Mouse (Mus musculus) cortical plate, adult 2 months (tissue): Measurements from ENCODE around the gene Lekr1. TPM values are rescaled to one million over a fixed set of nuclear protein-coding genes. Genes with fewer than 3 reads are reported as not detected.

Source experiments
- H3K27ac ChIP-seq: fragments of 200-500 bp; 2 replicates; pipeline ENCODE4 v1.5.1; 2012; ENCODE audit warnings: low read length, control low read depth, inconsistent platforms; ENCODE audit not compliant: insufficient read depth
- H3K4me1 ChIP-seq: fragments of 200-500 bp; 2 replicates; pipeline ENCODE4 v1.6.1; 2011; ENCODE audit warnings: low read length; ENCODE audit not compliant: control insufficient read depth, insufficient read depth
- H3K4me3 ChIP-seq: fragments of 200-500 bp; 2 replicates; pipeline ENCODE4 v1.5.1; 2011; ENCODE audit warnings: mild to moderate bottlenecking, low read length, control low read depth; ENCODE audit not compliant: insufficient read depth
- CTCF ChIP-seq: fragments of 200-500 bp; IDR thresholded peaks from 2 replicates; pipeline ENCODE4 v1.5.1; 2011; ENCODE audit warnings: mild to moderate bottlenecking, control low read depth, low read length; ENCODE audit not compliant: insufficient read depth; ENCODE audit errors: extremely low read depth
- POLR2A ChIP-seq: fragments of 200-500 bp; IDR thresholded peaks from 2 replicates; pipeline ENCODE4 v1.6.1; 2011; ENCODE audit warnings: mild to moderate bottlenecking, low read length, control low read depth; ENCODE audit not compliant: insufficient read depth; ENCODE audit errors: extremely low read depth
- polyA plus RNA-seq: library from polyadenylated mRNA; depleted of rRNA; stranded (reverse); fragments of >200 nt; gene quantifications from 2 replicates; pipeline ENCODE4 v1.2.3, GENCODE M21; 2012

The Lekr1 gene
- polyA plus RNA-seq, 1 experiment: 6.6 TPM

DNA sequence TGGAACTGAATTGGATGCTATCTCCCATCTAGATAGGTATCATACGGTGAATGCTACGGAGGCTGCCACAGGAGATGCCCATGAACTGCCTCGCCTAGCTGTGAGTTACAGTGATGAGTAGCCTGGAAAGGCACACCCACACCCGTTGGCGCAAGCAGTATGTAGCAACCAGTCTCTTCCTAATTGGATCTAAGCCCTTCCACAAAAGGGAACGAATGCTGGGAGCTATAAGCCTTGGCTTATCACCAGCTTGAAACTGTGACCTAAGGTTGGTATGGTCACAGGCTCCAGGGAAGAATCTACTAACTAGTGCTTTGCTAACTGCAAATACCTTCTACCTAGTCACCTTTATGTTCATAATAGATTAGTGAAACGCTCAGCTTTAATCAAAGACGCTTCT is 175.1 kb downstream of the Lekr1 start:
- no peak for TF ChIP-seq POLR2A
- TF ChIP-seq CTCF: no peak
- H3K27ac ChIP-seq: no peak overlapping the region
- no peaks in the 10 kb centered on the region for H3K4me1 ChIP-seq
- no peak overlapping the region for H3K4me3 ChIP-seq

DNA sequence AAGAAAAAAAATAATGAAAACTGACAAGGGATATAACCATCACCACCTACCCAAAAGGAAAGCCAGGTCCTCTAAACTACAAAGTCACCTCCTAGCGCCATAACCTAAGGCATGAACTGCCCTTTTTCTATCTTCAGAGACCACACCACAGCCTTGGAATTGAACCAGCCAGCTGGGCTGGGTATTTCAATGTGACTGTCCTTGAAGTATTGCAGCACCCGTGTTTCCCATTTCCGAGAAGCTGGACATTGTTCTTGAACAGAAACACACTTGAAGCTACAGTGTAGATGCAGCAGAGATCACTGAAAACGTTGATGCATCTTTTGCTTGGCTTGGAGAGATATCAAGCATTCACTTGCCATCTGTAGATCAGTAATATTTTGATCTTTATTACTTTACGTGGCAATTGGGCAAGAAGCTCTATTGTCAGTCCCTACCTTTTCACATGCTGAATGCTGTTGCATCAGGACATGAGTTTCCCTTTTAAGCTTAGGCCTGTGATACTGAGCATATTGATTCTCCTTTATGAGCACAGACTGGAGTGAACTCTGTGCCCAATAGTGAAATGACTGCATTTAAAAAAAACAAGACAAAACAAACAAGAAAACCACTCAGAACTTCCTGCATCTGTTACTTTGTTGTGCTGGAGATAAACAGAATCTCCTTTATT is 176.6 kb downstream of the Lekr1 start:
- Histone ChIP-seq H3K4me3 (no peak overlapping the region), H3K27ac (no peak overlapping the region), H3K4me1 (no peaks in the 10 kb centered on the region)
- TF ChIP-seq CTCF: no peak
- TF ChIP-seq POLR2A: no peak

- TF ChIP-seq POLR2A (no peak), CTCF (no peak)
- no peaks in the 10 kb centered on the region for H3K4me1 ChIP-seq
- H3K27ac ChIP-seq: no peak overlapping the region
- H3K4me3 ChIP-seq: no peak overlapping the region
These were observed 177.1 kb downstream of the Lekr1 start for GRCm38 (mm10) chr3:65843185-65843552.

DNA sequence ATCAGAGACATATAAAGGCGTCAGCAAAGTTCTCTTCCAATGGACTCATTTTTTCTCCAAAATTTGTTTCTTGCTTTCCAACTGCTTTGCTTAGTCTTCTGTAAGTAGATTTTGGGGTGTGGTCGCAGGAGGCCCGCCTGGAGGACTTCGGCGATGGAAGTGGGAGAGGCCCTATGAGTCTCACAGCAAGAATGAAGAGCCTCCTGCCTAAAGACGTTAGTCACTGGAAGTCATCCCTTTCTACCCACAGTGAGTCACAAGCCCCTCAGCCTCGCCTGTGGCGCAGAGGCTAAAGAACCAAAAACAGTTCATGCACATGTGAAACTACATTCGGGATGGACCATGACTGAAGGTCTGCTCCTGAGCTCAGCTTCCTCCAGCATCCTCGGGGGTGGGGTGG is 178.3 kb downstream of the Lekr1 start:
- no peaks in the 10 kb centered on the region for H3K4me1 ChIP-seq
- TF ChIP-seq CTCF (no peak), POLR2A (no peak)
- H3K27ac ChIP-seq: no peak overlapping the region
- no peak overlapping the region for H3K4me3 ChIP-seq

DNA sequence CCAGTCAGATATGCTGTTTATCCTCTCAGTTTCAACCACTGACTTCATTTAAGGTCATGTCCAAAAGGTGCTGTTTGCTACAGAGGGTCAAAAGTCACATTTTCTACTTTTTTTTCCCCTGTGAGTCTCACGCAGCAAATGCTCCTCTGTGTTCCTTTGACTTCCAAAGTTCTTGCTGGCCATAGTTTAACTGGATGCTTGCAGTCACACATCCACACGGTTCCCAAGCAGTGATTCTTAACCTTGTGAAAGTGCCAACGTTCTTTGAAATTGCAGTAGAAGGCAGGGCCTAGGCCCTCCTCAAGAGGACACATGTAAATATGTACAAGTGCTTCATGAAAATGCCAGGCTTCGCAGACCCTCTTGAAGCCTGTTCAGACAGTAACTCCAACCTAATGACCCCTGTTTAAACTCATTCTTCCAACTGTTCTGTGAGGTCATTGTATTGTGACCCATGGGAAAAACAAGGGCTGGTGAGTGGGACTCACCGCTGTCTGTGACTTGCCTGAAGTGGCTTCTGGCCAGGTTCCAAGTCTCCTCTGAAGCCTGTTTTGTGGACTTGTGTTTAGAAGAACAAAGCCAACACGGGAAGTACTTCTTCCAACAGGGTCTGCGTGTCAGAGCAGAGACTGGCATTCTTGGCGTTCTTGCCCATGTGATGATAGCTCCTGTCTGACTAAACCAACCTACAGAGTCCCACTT is 179.0 kb downstream of the Lekr1 start:
- no peaks in the 10 kb centered on the region for H3K4me1 ChIP-seq
- H3K27ac ChIP-seq: no peak overlapping the region
- no peak overlapping the region for H3K4me3 ChIP-seq
- TF ChIP-seq CTCF: no peak
- no peak for TF ChIP-seq POLR2A

- H3K4me3 ChIP-seq: no peak overlapping the region
- no peak overlapping the region for H3K27ac ChIP-seq
- no peaks in the 10 kb centered on the region for H3K4me1 ChIP-seq
- TF ChIP-seq POLR2A (no peak), CTCF (no peak)
These were observed 181.2 kb downstream of the Lekr1 start for GRCm38 (mm10) chr3:65847158-65847787.

DNA sequence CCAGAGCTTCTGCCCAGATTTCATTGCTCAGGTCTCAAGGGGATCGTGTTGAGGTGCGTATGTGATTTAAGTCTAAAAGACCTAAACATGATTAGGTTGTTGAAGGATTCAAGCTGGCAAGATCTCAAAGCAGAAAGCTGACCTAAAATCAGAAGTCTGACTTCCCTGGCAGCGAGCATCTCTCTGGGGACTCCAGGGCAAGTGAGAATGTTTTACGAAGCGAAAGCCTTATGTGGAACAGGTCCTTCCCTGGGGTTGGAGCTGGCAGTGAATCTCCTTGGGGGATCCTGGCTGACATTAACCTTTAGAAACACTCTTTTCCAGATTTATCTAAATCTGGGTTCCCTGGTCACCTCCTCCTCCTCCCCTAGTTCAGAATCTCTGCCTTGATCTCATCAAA is 187.7 kb downstream of the Lekr1 start:
- no peak overlapping the region for H3K27ac ChIP-seq
- no peak for TF ChIP-seq POLR2A
- TF ChIP-seq CTCF: no peak
- H3K4me1 ChIP-seq: no peaks in the 10 kb centered on the region; the same call in 1 of the 2 replicates
- H3K4me3 ChIP-seq: no peak overlapping the region

DNA sequence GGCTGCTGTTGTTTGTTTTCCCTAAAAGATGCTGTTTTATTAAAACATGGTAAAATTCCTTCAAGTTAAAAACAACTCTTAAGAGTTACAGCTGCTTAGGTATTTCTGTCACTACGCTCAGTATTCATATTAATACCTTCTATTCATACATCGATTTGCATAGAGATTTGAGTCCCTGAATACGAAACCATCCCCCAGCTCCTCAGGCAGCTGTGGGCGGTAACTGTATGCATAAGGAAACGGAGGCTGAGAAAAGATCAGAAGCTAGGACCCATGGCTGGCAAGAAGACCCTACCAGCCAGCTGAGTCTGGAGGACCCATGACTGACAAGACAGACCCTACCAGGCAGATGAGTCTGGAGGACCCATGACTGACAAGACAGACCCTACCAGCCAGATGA is 189.5 kb downstream of the Lekr1 start:
- H3K27ac ChIP-seq: no peak overlapping the region
- H3K4me1 ChIP-seq: no peaks in the 10 kb centered on the region; the same call in 1 of the 2 replicates
- no peak overlapping the region for H3K4me3 ChIP-seq
- TF ChIP-seq POLR2A (no peak), CTCF (no peak)

- Histone ChIP-seq H3K27ac (no peak overlapping the region), H3K4me3 (no peak overlapping the region)
These were observed 192.1 kb downstream of the Lekr1 start for GRCm38 (mm10) chr3:65858118-65858517.

GRCm38 (mm10) chr3:65858741-65859348 is 192.8 kb downstream of the Lekr1 start:
- Histone ChIP-seq H3K27ac (no peak overlapping the region), H3K4me3 (no peak overlapping the region), H3K4me1 (no peaks in the 10 kb centered on the region; the same call in 1 of the 2 replicates)
- TF ChIP-seq POLR2A: no peak

More at GRCm38 (mm10) chr3:65858118-65858517, 192.1 kb downstream of the Lekr1 start:
- H3K4me1 ChIP-seq: no peaks in the 10 kb centered on the region; the same call in 1 of the 2 replicates
- TF ChIP-seq CTCF (no peak), POLR2A (no peak)

DNA sequence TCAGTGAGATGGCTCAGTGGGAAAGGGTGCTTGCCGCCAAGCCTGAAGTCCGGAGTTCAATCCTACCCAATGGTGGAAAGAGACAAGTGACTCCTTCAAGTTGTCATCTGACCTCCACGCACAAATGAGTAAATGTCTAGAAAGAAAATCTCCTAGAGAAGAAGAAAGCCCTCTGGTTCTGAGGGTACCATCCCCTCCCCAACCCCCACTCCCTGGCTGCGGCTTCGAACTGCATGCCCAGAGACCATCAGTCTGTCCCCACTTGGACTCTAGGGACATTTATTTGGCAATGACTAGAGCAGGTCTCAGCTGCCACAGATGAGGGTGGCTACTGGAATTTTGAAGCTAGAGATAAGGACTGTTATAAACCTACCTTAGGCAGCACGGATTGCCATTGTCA is 193.7 kb downstream of the Lekr1 start:
- Histone ChIP-seq H3K4me1 (no peaks in the 10 kb centered on the region; the same call in 1 of the 2 replicates), H3K27ac (no peak overlapping the region), H3K4me3 (no peak overlapping the region)
- no peak for TF ChIP-seq CTCF
- no peak for TF ChIP-seq POLR2A
